Mouse (Mus musculus) stomach, postnatal 0 days (tissue): ENCODE data around the gene 1700056E22Rik.

Experiments
- CTCF ChIP-seq: IDR thresholded peaks from 2 replicates; pipeline ENCODE4 v1.5.1; 2016; ENCODE audit warnings: antibody characterized with exemption, low read depth, mild to moderate bottlenecking, moderate library complexity
- EP300 ChIP-seq: optimal IDR thresholded peaks from 2 replicates; pipeline ENCODE3; 2016; ENCODE audit warnings: antibody characterized with exemption

GRCm38 (mm10) chr1:184027039-184027438, 7.1 kb downstream of the 1700056E22Rik start:
- TF ChIP-seq CTCF, result no peak
- TF ChIP-seq EP300, result no peak
